In genomic region chr10:76344711-76345539, GRCm38 (mm10) we compare ENCODE assay signal across 7 mouse cellular contexts. TPM values are rescaled to one million over a fixed set of nuclear protein-coding genes. Genes with fewer than 3 reads are reported as not detected.
DNase-seq lines count a peak whose midpoint lies in the region; ATAC-seq and TF ChIP-seq lines count a peak whose summit lies in the region.

TSS of gene Dip2a (minus strand) at chr10:76345291.

- ATAC-seq in embryonic facial prominence, embryonic 12.5 days (ENCODE audit: insufficient number of reproducible peaks, insufficient read depth, low FRiP score, low TSS enrichment), result peak; percentile 81
- peak; percentile 89 for ATAC-seq in limb, embryonic 12.5 days (ENCODE audit: insufficient number of reproducible peaks, insufficient read depth, low FRiP score, low TSS enrichment, low read depth)
- peak; percentile 94 for ATAC-seq in midbrain, embryonic 15.5 days (replicated peaks)

- WGBS in embryonic facial prominence, embryonic 12.5 days, result 1% methylated on average over 80 of the region's 94 CpGs
- under 1% methylated on average over 91 of the region's 94 CpGs for WGBS in kidney, adult 2 months
- WGBS in limb, embryonic 12.5 days, result 1% methylated on average over 92 of the region's 94 CpGs
- WGBS in midbrain, embryonic 15.5 days, result under 1% methylated on average over 91 of the region's 94 CpGs
- under 1% methylated on average over 93 of the region's 94 CpGs for WGBS in spleen, adult 2 months

- H3K27me3 ChIP-seq in embryonic facial prominence, embryonic 12.5 days, result no peaks in the 10 kb centered on the region
- H3K27me3 ChIP-seq in kidney, adult 2 months (replicated peaks; ENCODE audit: control insufficient read depth, insufficient read depth, low read length), result no peaks in the 10 kb centered on the region
- H3K27me3 ChIP-seq in limb, embryonic 12.5 days, result no peaks in the 10 kb centered on the region
- H3K27me3 ChIP-seq in midbrain, embryonic 15.5 days (replicated peaks), result no peaks in the 10 kb centered on the region
- peaks cover 6% of the 10 kb centered on the region; the same call in 1 of the 2 replicates for H3K27me3 ChIP-seq in spleen, adult 2 months (ENCODE audit: control insufficient read depth, insufficient read depth, low read length)

- no peak for TF ChIP-seq CTCF in kidney, adult 2 months (conservative IDR thresholded peaks at IDR 0.05; ENCODE audit: insufficient read depth, insufficient read length, low read depth, low read length)
- no peak for TF ChIP-seq CTCF in spleen, adult 2 months (IDR thresholded peaks at IDR 0.05; ENCODE audit: extremely low read depth, insufficient read depth, insufficient read length, insufficient replicate concordance)

- H3K4me1 ChIP-seq in embryonic facial prominence, embryonic 12.5 days, result peaks cover 26% of the 10 kb centered on the region
- H3K4me1 ChIP-seq in kidney, adult 2 months (ENCODE audit: control insufficient read depth, insufficient read depth, low read length), result no peaks in the 10 kb centered on the region
- H3K4me1 ChIP-seq in limb, embryonic 12.5 days (replicated peaks), result peaks cover 30% of the 10 kb centered on the region
- H3K4me1 ChIP-seq in midbrain, embryonic 15.5 days, result peaks cover 24% of the 10 kb centered on the region
- no peaks in the 10 kb centered on the region; the same call in 1 of the 2 replicates for H3K4me1 ChIP-seq in spleen, adult 2 months (ENCODE audit: control insufficient read depth, insufficient read depth, insufficient read length)

- DNase-seq in adrenal gland, postnatal 25 days, result peak; percentile 98
- DNase-seq in heart, adult 18-20 months, result peak; percentile 97
- peak; percentile 97 for DNase-seq in kidney, adult 2 months
- DNase-seq in spleen, adult 2 months (ENCODE audit: low read depth in 1 of 2, low spot score in 2 of 2), result peak; percentile 74 to 93

- 0 out of 2 replicates have a peak, but pooled peaks cover 3% of the 10 kb centered on the region for H3K36me3 ChIP-seq in embryonic facial prominence, embryonic 12.5 days
- no peaks in the 10 kb centered on the region for H3K36me3 ChIP-seq in kidney, adult 2 months (ENCODE audit: control insufficient read depth, insufficient read depth, low read length)
- H3K36me3 ChIP-seq in limb, embryonic 12.5 days, result peaks cover 11% of the 10 kb centered on the region
- no peaks in the 10 kb centered on the region for H3K36me3 ChIP-seq in midbrain, embryonic 15.5 days (replicated peaks)
- no peaks in the 10 kb centered on the region for H3K36me3 ChIP-seq in spleen, adult 2 months (ENCODE audit: control insufficient read depth, insufficient read depth, low read length)

- peak within 1 kb of the TSS; percentile 87 for H3K27ac ChIP-seq in embryonic facial prominence, embryonic 12.5 days
- peak within 1 kb of the TSS; percentile 92 for H3K27ac ChIP-seq in kidney, adult 2 months (ENCODE audit: insufficient read depth, low read depth, low read length)
- H3K27ac ChIP-seq in limb, embryonic 12.5 days, result peak within 1 kb of the TSS; percentile 91
- H3K27ac ChIP-seq in midbrain, embryonic 15.5 days, result peak within 1 kb of the TSS; percentile 90
- peak within 1 kb of the TSS; percentile 66 for H3K27ac ChIP-seq in spleen, adult 2 months (ENCODE audit: insufficient read depth, low read length)

- TF ChIP-seq POLR2A in kidney, adult 2 months (IDR thresholded peaks at IDR 0.05; ENCODE audit: low read depth, low read length), result peak; percentile 15
- TF ChIP-seq POLR2A in spleen, adult 2 months (IDR thresholded peaks at IDR 0.05; ENCODE audit: low read depth, low read length), result no peak; the same call in 1 of the 2 replicates

- no peaks in the 10 kb centered on the region for H3K9me3 ChIP-seq in embryonic facial prominence, embryonic 12.5 days
- H3K9me3 ChIP-seq in limb, embryonic 12.5 days, result no peaks in the 10 kb centered on the region
- H3K9me3 ChIP-seq in midbrain, embryonic 15.5 days, result no peaks in the 10 kb centered on the region

- peak within 1 kb of the TSS; percentile 88 for H3K9ac ChIP-seq in embryonic facial prominence, embryonic 12.5 days
- peak within 1 kb of the TSS; percentile 87 for H3K9ac ChIP-seq in limb, embryonic 12.5 days (replicated peaks)
- H3K9ac ChIP-seq in midbrain, embryonic 15.5 days, result peak within 1 kb of the TSS; percentile 94

- H3K4me3 ChIP-seq in embryonic facial prominence, embryonic 12.5 days, result peak within 1 kb of the TSS; percentile 54
- H3K4me3 ChIP-seq in kidney, adult 2 months (ENCODE audit: insufficient read depth, low read depth, low read length), result peak within 1 kb of the TSS; percentile 88
- H3K4me3 ChIP-seq in limb, embryonic 12.5 days (replicated peaks), result peak within 1 kb of the TSS; percentile 80
- H3K4me3 ChIP-seq in midbrain, embryonic 15.5 days, result peak within 1 kb of the TSS; percentile 77
- H3K4me3 ChIP-seq in spleen, adult 2 months (ENCODE audit: extremely low read depth, insufficient read depth, insufficient read length), result peak within 1 kb of the TSS; percentile 78

- H3K4me2 ChIP-seq in embryonic facial prominence, embryonic 12.5 days (replicated peaks), result peak within 1 kb of the TSS; percentile 73
- H3K4me2 ChIP-seq in limb, embryonic 12.5 days, result peak within 1 kb of the TSS; percentile 76
- H3K4me2 ChIP-seq in midbrain, embryonic 15.5 days, result peak within 1 kb of the TSS; percentile 85

RNA-seq across cellular contexts. Expression of gene Dip2a, which starts in this region (rescaled TPM):
- total RNA-seq in adrenal gland, postnatal 25 days (2021), result 28.5 and 33.2 TPM in 2 replicates
- polyA plus RNA-seq in embryonic facial prominence, embryonic 12.5 days (2016; fragmentation: Nextera tagmentation; extraction: Ambion mirVana), result 12.5 and 14.9 TPM in 2 replicates
- total RNA-seq in heart, adult 18-20 months (2021), result 1 to 10 TPM; 7.6 to 7.8 TPM
- polyA plus RNA-seq in kidney, adult 2 months (2012; rRNA removed), result 13.2 and 15.0 TPM in 2 replicates
- 12.9 and 13.0 TPM in 2 replicates for polyA plus RNA-seq in limb, embryonic 12.5 days (2016; fragmentation: Nextera tagmentation; extraction: Ambion mirVana)
- 19.3 and 20.1 TPM in 2 replicates for polyA plus RNA-seq in midbrain, embryonic 15.5 days (2015; fragmentation: Nextera tagmentation; extraction: Ambion mirVana)
- 6.9 and 7.1 TPM in 2 replicates for polyA plus RNA-seq in spleen, adult 2 months (2012; rRNA removed)

Comparison
In these comparisons a context has a peak if more than half of its experiments do, and no peak if none do; other contexts are left out.
1. Peak in every context shown above with its lines: DNase-seq, ATAC-seq, H3K4me3 ChIP-seq and H3K27ac ChIP-seq.